Mouse (Mus musculus) heart, embryonic 16.5 days (tissue): ENCODE results near the gene Fabp3. TPM values are rescaled to one million over a fixed set of nuclear protein-coding genes. Genes with fewer than 3 reads are reported as not detected.

Source experiments
- ATAC-seq: fragments of 200-750 bp; cut with Nextera tagmentation; replicated peaks from 2 replicates; pipeline ENCODE4 v1.8.0; 2017; ENCODE audit warnings: moderate number of reproducible peaks; ENCODE audit not compliant: insufficient read depth, low FRiP score; ENCODE audit errors: extremely low read depth
- H3K27ac ChIP-seq: fragments of 300-500 bp; sonication (generic); 2 replicates; pipeline ENCODE4 v1.5.1; 2014; ENCODE audit warnings: mild to moderate bottlenecking, low read length, control low read depth, moderate library complexity
- H3K27me3 ChIP-seq: fragments of 300-500 bp; sonication (generic); 2 replicates; pipeline ENCODE4 v1.6.1; 2014; ENCODE audit warnings: low read length, mixed read lengths; ENCODE audit not compliant: control insufficient read depth, insufficient read depth
- H3K36me3 ChIP-seq: fragments of 300-500 bp; sonication (generic); 2 replicates; pipeline ENCODE4 v1.6.1; 2014; ENCODE audit not compliant: control insufficient read depth, insufficient read depth
- H3K4me1 ChIP-seq: fragments of 300-500 bp; sonication (generic); 2 replicates; pipeline ENCODE4 v1.6.1; 2014; ENCODE audit warnings: low read length, mixed read lengths; ENCODE audit not compliant: control insufficient read depth, insufficient read depth
- H3K4me2 ChIP-seq: fragments of 300-500 bp; sonication (generic); 2 replicates; pipeline ENCODE4 v1.6.1; 2014; ENCODE audit warnings: low read depth, mild to moderate bottlenecking, control low read depth, low read length
- H3K4me3 ChIP-seq: fragments of 300-500 bp; sonication (generic); 2 replicates; pipeline ENCODE4 v1.5.1; 2014; ENCODE audit warnings: mild to moderate bottlenecking, control low read depth, low read length
- H3K9ac ChIP-seq: fragments of 300-500 bp; sonication (generic); 2 replicates; pipeline ENCODE4 v1.6.1; 2014; ENCODE audit warnings: low read length, control low read depth
- H3K9me3 ChIP-seq: fragments of 300-500 bp; sonication (generic); replicated peaks from 2 replicates; pipeline ENCODE4 v1.6.1; 2016; ENCODE audit warnings: low read length; ENCODE audit not compliant: control insufficient read depth
- WGBS: fragments of 180-500 bp; shearing (Covaris S2); extraction: QIAGEN DNeasy Blood & Tissue Kit; methylation state at CpG from one replicate; pipeline ENCODE4 v1.1.7; 2014; 5-methylcytosine and 5-hydroxymethylcytosine counted together
- polyA plus RNA-seq: library from polyadenylated mRNA; unstranded; fragments of >200 nt; fragmentation: Nextera tagmentation; extraction: Ambion mirVana; gene quantifications from 2 replicates; pipeline ENCODE4 v1.2.1, GENCODE M21; 2015

Fabp3 gene
- polyA plus RNA-seq, 1 experiment from 2014 or later, result 1,916 TPM

- Histone ChIP-seq H3K4me2 (no peak overlapping the region), H3K9me3 (no peaks in the 10 kb centered on the region), H3K4me3 (no peak overlapping the region), H3K27me3 (no peaks in the 10 kb centered on the region), H3K27ac (0 out of 2 replicates have a peak overlapping the region, but pooled peaks have one; percentile 4), H3K4me1 (peaks cover 18% of the 10 kb centered on the region), H3K9ac (no peak overlapping the region), H3K36me3 (peaks cover 27% of the 10 kb centered on the region)
- 82% methylated on average over 9 of the region's 9 CpGs for WGBS
- ATAC-seq, result no peak
Measured at GRCm38 (mm10) chr4:130327366-130327765, 19.0 kb downstream of the Fabp3 start.

- Histone ChIP-seq H3K27me3 (no peaks in the 10 kb centered on the region), H3K4me2 (no peak overlapping the region), H3K4me1 (no peaks in the 10 kb centered on the region), H3K9ac (no peak overlapping the region), H3K36me3 (peaks cover 21% of the 10 kb centered on the region), H3K4me3 (no peak overlapping the region), H3K9me3 (no peaks in the 10 kb centered on the region), H3K27ac (no peak overlapping the region)
- no peak for ATAC-seq
- WGBS, result 83% methylated on average over 5 of the region's 5 CpGs
Measured at GRCm38 (mm10) chr4:130335867-130336266, 27.5 kb downstream of the Fabp3 start.

GRCm38 (mm10) chr4:130341691-130342090 lies 33.3 kb downstream of the Fabp3 start:
- no peaks in the 10 kb centered on the region for H3K4me1 ChIP-seq
- no peak overlapping the region for H3K9ac ChIP-seq
- ATAC-seq, result no peak
- H3K4me2 ChIP-seq, result no peak overlapping the region
- no peaks in the 10 kb centered on the region for H3K9me3 ChIP-seq
- H3K4me3 ChIP-seq, result no peak overlapping the region
- peaks cover 10% of the 10 kb centered on the region for H3K36me3 ChIP-seq
- WGBS, result 24% methylated on average over 4 of the region's 4 CpGs
- no peaks in the 10 kb centered on the region for H3K27me3 ChIP-seq
- no peak overlapping the region for H3K27ac ChIP-seq

- 94% methylated on average over 6 of the region's 6 CpGs for WGBS
- Histone ChIP-seq H3K9me3 (no peaks in the 10 kb centered on the region), H3K9ac (no peak overlapping the region), H3K36me3 (peaks cover 36% of the 10 kb centered on the region), H3K4me1 (no peaks in the 10 kb centered on the region), H3K4me3 (no peak overlapping the region), H3K27me3 (no peaks in the 10 kb centered on the region), H3K27ac (no peak overlapping the region), H3K4me2 (no peak overlapping the region)
- no peak for ATAC-seq
Measured at GRCm38 (mm10) chr4:130349666-130350065, 41.3 kb downstream of the Fabp3 start.

- Histone ChIP-seq H3K4me3 (no peak overlapping the region), H3K36me3 (peaks cover 36% of the 10 kb centered on the region), H3K27me3 (no peaks in the 10 kb centered on the region), H3K9ac (no peak overlapping the region), H3K4me1 (no peaks in the 10 kb centered on the region), H3K4me2 (no peak overlapping the region), H3K27ac (no peak overlapping the region), H3K9me3 (no peaks in the 10 kb centered on the region)
- no peak for ATAC-seq
- 82% methylated on average over 16 of the region's 16 CpGs for WGBS
Measured at GRCm38 (mm10) chr4:130350690-130351422, 42.5 kb downstream of the Fabp3 start.

- Histone ChIP-seq H3K4me3 (no peak overlapping the region), H3K9ac (no peak overlapping the region), H3K9me3 (no peaks in the 10 kb centered on the region), H3K27me3 (no peaks in the 10 kb centered on the region), H3K4me1 (no peaks in the 10 kb centered on the region), H3K36me3 (peaks cover 41% of the 10 kb centered on the region), H3K27ac (no peak overlapping the region), H3K4me2 (no peak overlapping the region)
- WGBS, result 87% methylated on average over 7 of the region's 7 CpGs
- no peak for ATAC-seq
Measured at GRCm38 (mm10) chr4:130352588-130352987, 44.2 kb downstream of the Fabp3 start.

- Histone ChIP-seq H3K9me3 (no peaks in the 10 kb centered on the region), H3K36me3 (peaks cover 11% of the 10 kb centered on the region; the same call in 1 of the 2 replicates), H3K9ac (no peak overlapping the region), H3K27me3 (no peaks in the 10 kb centered on the region), H3K4me3 (no peak overlapping the region), H3K27ac (no peak overlapping the region), H3K4me1 (peaks cover 18% of the 10 kb centered on the region), H3K4me2 (no peak overlapping the region)
- ATAC-seq, result no peak
Measured at GRCm38 (mm10) chr4:130357946-130358345, 49.6 kb downstream of the Fabp3 start.

GRCm38 (mm10) chr4:130359486-130360237 lies 51.3 kb downstream of the Fabp3 start, which contains the start of the genes Zcchc17 and Snrnp40:
TSS of gene Zcchc17 (minus strand) at chr4:130359943.
TSS of gene Snrnp40 (plus strand) at chr4:130360132.
- Histone ChIP-seq H3K4me1 (peaks cover 18% of the 10 kb centered on the region), H3K4me3 (peak within 1 kb of the TSS; percentile 90), H3K27ac (peak within 1 kb of the TSS; percentile 88), H3K4me2 (peak within 1 kb of the TSS; percentile 86), H3K36me3 (peaks cover 17% of the 10 kb centered on the region), H3K9me3 (no peaks in the 10 kb centered on the region), H3K27me3 (no peaks in the 10 kb centered on the region), H3K9ac (peak within 1 kb of the TSS; percentile 93)
- under 1% methylated on average over 49 of the region's 49 CpGs for WGBS
- peak; percentile 99 for ATAC-seq

GRCm38 (mm10) chr4:130360238-130360590 lies 51.8 kb downstream of the Fabp3 start:
- Histone ChIP-seq H3K9me3 (no peaks in the 10 kb centered on the region), H3K27ac (peak overlapping the region; percentile 82), H3K4me2 (peak overlapping the region; percentile 82), H3K9ac (peak overlapping the region; percentile 93), H3K36me3 (peaks cover 23% of the 10 kb centered on the region), H3K4me1 (peaks cover 18% of the 10 kb centered on the region), H3K27me3 (no peaks in the 10 kb centered on the region), H3K4me3 (peak overlapping the region; percentile 90)
- ATAC-seq, result no peak; the same call in 1 of the 2 replicates
- WGBS, result under 1% methylated on average over 19 of the region's 19 CpGs
